Mouse (Mus musculus) hindbrain, embryonic 10.5 days (tissue): ENCODE results near the gene Rpap2. TPM values are rescaled to one million over a fixed set of nuclear protein-coding genes. Genes with fewer than 3 reads are reported as not detected.

Source experiments
- DNase-seq: peaks from one replicate; pipeline ENCODE4 v3.0.0-alpha.2; 2017; ENCODE audit warnings: low spot score
- H3K27ac ChIP-seq: fragments of 300-500 bp; sonication (generic); 2 replicates; pipeline ENCODE4 v1.5.1; 2016; ENCODE audit warnings: mild to moderate bottlenecking, moderate library complexity
- H3K27me3 ChIP-seq: fragments of 300-500 bp; sonication (generic); 2 replicates; pipeline ENCODE4 v1.6.1; 2016; ENCODE audit warnings: mild to moderate bottlenecking; ENCODE audit not compliant: poor library complexity, insufficient read depth, severe bottlenecking
- H3K36me3 ChIP-seq: fragments of 300-500 bp; sonication (generic); 2 replicates; pipeline ENCODE4 v1.6.1; 2016; ENCODE audit warnings: mild to moderate bottlenecking, moderate library complexity
- H3K4me1 ChIP-seq: fragments of 300-500 bp; sonication (generic); replicated peaks from 2 replicates; pipeline ENCODE4 v1.6.1; 2016; ENCODE audit warnings: mild to moderate bottlenecking
- H3K4me3 ChIP-seq: fragments of 300-500 bp; sonication (generic); 2 replicates; pipeline ENCODE4 v1.5.1; 2016; ENCODE audit warnings: mild to moderate bottlenecking, moderate library complexity
- H3K9me3 ChIP-seq: fragments of 300-500 bp; sonication (generic); 2 replicates; pipeline ENCODE4 v1.6.1; 2016; ENCODE audit warnings: mild to moderate bottlenecking, moderate library complexity
- WGBS: fragments of 180-500 bp; shearing (Covaris S2); methylation state at CpG from one replicate; pipeline ENCODE4 v1.1.7; 2016; 5-methylcytosine and 5-hydroxymethylcytosine counted together
- polyA plus RNA-seq: library from polyadenylated mRNA; unstranded; fragments of >200 nt; fragmentation: Nextera tagmentation; extraction: Ambion mirVana; gene quantifications from 2 replicates; pipeline ENCODE4 v1.2.1, GENCODE M21; 2016

Rpap2 gene
- 15.9 and 19.0 TPM in 2 replicates for polyA plus RNA-seq

DNA sequence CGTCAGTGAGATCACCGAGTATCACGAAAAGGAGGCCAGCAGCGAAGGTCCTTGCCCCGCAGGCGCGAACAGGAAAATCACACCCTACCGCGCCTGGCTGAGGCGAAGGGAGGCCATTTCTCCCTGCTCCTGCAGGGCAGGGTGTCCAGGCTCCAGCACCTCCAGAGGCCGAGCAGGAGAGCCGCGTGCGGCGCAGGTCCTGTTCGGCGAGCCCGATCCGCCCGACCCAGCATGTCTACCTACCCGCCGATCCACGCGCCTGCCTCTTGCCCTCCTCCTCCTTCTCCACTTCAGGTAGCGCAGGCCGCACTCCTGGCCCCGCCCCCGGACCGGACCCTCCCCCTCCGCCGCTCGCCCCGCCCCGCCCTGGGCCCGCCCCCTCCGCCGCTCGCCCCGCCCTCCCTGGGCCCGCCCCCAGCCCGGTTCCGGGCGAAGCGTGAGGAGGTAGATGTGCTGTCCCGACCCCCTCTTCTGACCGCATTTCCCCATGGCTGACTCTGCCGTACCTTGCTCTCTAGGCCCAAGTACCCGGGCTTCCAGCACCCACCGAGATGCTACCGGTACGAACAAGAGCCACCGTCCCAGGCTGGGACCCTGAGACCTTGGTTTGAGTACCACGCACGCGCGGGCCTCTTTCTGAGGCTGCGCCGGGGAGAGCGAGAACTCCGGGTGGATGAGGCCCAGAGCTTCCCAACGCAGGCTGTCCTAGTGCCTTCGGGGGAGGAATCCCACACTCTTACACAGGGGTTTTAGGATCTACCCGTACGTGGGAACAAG lies at the start of gene Rpap2, which contains the start of gene Glmn:
Rpap2 (plus strand) TSS at position 73 of the 777 bp plus-strand sequence.
Glmn (minus strand) TSS at position 588 of the 777 bp plus-strand sequence.
- Histone ChIP-seq H3K36me3 (peaks cover 20% of the 10 kb centered on the region), H3K4me1 (peaks cover 15% of the 10 kb centered on the region), H3K4me3 (peak within 1 kb of the TSS; percentile 71), H3K27ac (peak within 1 kb of the TSS; percentile 94), H3K27me3 (no peaks in the 10 kb centered on the region), H3K9me3 (no peaks in the 10 kb centered on the region)
- DNase-seq = peak; percentile 90
- under 1% methylated on average over 63 of the region's 64 CpGs for WGBS

DNA sequence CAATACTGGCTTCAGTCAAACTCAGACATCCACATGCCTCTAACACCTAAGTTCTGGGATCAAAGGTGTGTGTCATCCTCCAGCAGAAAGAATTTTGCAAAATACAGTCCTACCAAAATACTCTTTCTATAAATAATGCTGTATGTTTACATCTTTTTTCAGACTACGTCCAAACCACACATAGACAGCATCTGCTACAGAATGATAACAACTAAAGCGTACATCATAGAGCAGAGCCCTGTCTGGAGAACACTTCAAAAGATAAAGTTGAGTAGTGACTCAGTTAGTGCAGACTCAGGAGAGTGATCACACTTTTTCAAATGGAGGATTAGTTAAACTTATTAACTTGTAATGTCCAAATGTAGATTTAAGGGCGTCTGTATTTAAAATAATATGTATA lies 49.2 kb upstream of the Rpap2 start:
- WGBS = 90% methylated on average over 3 of the region's 3 CpGs
- no peak overlapping the region for H3K4me3 ChIP-seq
- H3K36me3 ChIP-seq = peaks cover 20% of the 10 kb centered on the region

GRCm38 (mm10) chr5:107548444-107548843 lies 48.7 kb upstream of the Rpap2 start:
- H3K4me3 ChIP-seq = no peak overlapping the region
- peaks cover 20% of the 10 kb centered on the region for H3K36me3 ChIP-seq
- no peak for DNase-seq
- no peaks in the 10 kb centered on the region for H3K27me3 ChIP-seq
- WGBS = 89% methylated on average over 3 of the region's 3 CpGs
- no peaks in the 10 kb centered on the region for H3K4me1 ChIP-seq
- no peaks in the 10 kb centered on the region for H3K9me3 ChIP-seq
- H3K27ac ChIP-seq = no peak overlapping the region

More for the DNA sequence above, 49.2 kb upstream of the Rpap2 start:
- Histone ChIP-seq H3K4me1 (no peaks in the 10 kb centered on the region), H3K27ac (no peak overlapping the region), H3K27me3 (no peaks in the 10 kb centered on the region), H3K9me3 (no peaks in the 10 kb centered on the region)
- DNase-seq = no peak

DNA sequence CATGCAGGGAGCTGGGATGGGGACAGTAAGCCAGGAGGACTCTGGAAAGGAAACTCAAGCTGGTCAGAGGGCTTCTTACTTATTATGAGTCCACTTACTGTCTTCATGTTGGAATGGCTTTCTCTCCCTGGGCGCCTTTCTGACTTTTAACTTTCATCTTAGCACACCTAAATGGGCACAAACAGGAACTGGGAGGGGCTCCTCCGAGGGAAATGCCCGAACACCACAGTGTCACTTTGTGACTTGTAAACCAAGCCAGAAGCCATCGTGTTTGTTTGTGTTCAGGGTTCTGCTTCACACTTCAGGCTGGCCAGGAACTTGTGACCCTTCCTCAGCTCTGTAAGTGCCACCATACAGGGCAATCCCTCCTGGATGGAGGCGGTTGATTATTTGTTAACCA lies 42.8 kb upstream of the Rpap2 start:
- Histone ChIP-seq H3K4me1 (no peaks in the 10 kb centered on the region), H3K36me3 (peaks cover 33% of the 10 kb centered on the region), H3K4me3 (no peak overlapping the region), H3K27ac (no peak overlapping the region), H3K9me3 (no peaks in the 10 kb centered on the region), H3K27me3 (no peaks in the 10 kb centered on the region)
- no peak for DNase-seq
- 91% methylated on average over 5 of the region's 5 CpGs for WGBS

DNA sequence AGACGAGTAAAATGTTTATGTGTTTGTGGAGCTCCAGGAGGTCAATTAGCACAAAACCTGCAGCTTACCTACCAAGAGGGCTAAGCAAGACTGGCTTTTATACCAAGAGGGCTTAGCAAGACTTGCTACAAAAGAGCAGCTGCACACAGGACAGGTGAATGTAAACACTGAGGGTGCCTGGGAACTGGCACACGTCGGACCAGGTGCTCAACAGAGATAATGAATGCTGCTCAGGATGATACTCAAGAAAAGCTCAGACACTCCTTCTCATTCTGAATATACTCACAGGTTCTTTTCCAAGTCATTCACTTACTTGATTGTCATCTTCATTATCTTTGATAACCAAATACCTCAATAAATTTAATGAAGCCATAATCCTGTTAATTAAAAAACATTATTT lies 40.2 kb upstream of the Rpap2 start:
- no peaks in the 10 kb centered on the region for H3K27me3 ChIP-seq
- no peaks in the 10 kb centered on the region for H3K9me3 ChIP-seq
- WGBS = 86% methylated on average over 3 of the region's 3 CpGs
- H3K4me1 ChIP-seq = no peaks in the 10 kb centered on the region
- H3K27ac ChIP-seq = no peak overlapping the region
- H3K36me3 ChIP-seq = peaks cover 43% of the 10 kb centered on the region
- H3K4me3 ChIP-seq = no peak overlapping the region
- DNase-seq = no peak

DNA sequence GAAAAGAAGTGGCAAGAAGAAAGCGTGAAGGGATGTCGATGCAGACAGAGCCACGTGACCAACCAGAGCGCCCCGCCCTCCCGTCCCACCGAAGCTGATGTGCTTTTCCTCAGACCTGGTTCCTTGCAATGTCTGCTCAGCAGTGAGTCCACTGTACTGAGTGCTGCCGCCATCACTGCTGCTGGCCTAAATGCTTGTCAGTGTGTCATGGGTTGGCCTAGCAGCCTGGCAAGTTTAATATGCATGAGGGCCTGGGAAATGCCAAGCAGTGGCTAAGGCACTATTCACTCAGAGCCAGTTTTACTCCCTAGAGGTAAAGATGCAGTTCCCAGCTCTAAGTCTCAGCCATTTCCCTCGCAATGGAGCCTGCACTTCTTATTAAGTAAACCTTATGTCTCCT lies 28.0 kb upstream of the Rpap2 start:
- Histone ChIP-seq H3K36me3 (peaks cover 70% of the 10 kb centered on the region), H3K4me3 (no peak overlapping the region), H3K4me1 (no peaks in the 10 kb centered on the region), H3K9me3 (no peaks in the 10 kb centered on the region), H3K27ac (no peak overlapping the region), H3K27me3 (no peaks in the 10 kb centered on the region)
- whole genome bisulfite sequencing = 95% methylated on average over 9 of the region's 9 CpGs
- DNase-seq = no peak

DNA sequence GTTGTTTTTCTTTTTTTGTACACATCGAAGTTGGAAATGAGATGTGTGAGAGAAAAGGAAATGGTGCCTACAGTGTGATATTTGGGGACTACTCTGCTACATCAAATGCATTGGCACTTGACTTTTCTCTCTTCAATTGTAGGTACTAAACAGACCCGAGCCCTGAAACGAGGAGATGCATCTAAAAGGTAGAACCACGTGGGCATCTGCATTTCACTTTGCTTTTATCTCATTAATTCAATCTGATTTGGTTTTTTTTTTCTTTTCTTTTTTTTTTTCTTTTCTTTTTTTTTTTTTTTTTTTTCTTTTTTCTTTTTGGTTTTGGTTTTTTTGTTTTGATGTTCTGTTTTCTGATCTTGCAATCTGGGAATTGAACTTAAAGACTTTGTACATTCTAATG lies 1.2 kb downstream of the Rpap2 start:
- H3K4me3 ChIP-seq = peak overlapping the region; percentile 71
- WGBS = 26% methylated on average over 4 of the region's 4 CpGs
- no peaks in the 10 kb centered on the region for H3K9me3 ChIP-seq
- peaks cover 15% of the 10 kb centered on the region for H3K4me1 ChIP-seq
- DNase-seq = no peak
- peak overlapping the region; percentile 94 for H3K27ac ChIP-seq
- H3K27me3 ChIP-seq = no peaks in the 10 kb centered on the region
- peaks cover 20% of the 10 kb centered on the region for H3K36me3 ChIP-seq

DNA sequence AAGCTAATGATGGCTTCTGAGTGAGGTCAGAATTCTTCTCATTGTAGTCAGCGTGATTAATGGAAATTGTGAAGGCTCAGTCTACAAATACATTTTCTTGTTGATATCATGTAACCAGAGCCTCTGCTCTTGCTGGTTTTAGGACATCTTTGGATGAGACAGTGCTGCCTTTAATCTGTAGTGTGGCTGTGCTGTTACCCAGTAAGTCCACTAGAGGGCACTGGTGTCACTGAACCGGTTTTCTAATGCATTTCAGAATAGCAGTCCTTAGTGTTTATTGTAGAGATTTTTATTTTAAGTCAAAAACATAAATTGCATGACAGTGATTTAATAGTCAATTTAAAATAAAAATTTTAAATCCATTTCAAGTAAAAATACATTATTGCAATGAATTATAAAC lies 14.1 kb downstream of the Rpap2 start:
- H3K9me3 ChIP-seq = no peaks in the 10 kb centered on the region
- no peak overlapping the region for H3K4me3 ChIP-seq
- WGBS = 2% methylated on average over 2 of the region's 2 CpGs
- DNase-seq = peak; percentile 60
- H3K27ac ChIP-seq = no peak overlapping the region
- H3K27me3 ChIP-seq = no peaks in the 10 kb centered on the region
- H3K36me3 ChIP-seq = peaks cover 45% of the 10 kb centered on the region
- H3K4me1 ChIP-seq = no peaks in the 10 kb centered on the region

- H3K9me3 ChIP-seq = no peaks in the 10 kb centered on the region
These were observed 20.8 kb downstream of the Rpap2 start for GRCm38 (mm10) chr5:107617986-107618385.

DNA sequence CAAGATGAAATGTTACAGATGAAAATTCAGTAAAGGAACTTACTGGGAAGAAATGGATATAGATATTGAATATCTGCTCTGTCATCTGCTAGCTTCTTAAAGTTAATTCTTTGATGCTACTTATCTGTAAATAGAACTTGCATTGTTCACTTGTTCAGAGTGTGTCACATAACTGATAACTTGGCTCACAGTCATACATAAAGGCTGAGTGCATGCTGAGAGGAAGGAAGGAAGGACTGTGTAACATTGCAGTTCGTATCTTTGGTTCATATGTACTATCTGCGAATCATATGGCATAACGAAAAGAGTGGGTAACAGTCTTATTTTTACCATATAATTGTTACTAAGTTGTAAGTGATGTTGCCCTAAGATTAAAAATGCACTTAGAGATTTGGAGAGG lies 24.2 kb downstream of the Rpap2 start:
- Histone ChIP-seq H3K4me3 (no peak overlapping the region), H3K9me3 (no peaks in the 10 kb centered on the region), H3K27ac (no peak overlapping the region), H3K27me3 (no peaks in the 10 kb centered on the region), H3K36me3 (peaks cover 65% of the 10 kb centered on the region), H3K4me1 (no peaks in the 10 kb centered on the region)
- no peak for DNase-seq
- WGBS = 94% methylated on average over 3 of the region's 3 CpGs

More at GRCm38 (mm10) chr5:107617986-107618385, 20.8 kb downstream of the Rpap2 start:
- H3K36me3 ChIP-seq = peaks cover 70% of the 10 kb centered on the region
- H3K27me3 ChIP-seq = no peaks in the 10 kb centered on the region
- DNase-seq = no peak
- WGBS = 92% methylated on average over 6 of the region's 6 CpGs
- no peaks in the 10 kb centered on the region for H3K4me1 ChIP-seq
- no peak overlapping the region for H3K4me3 ChIP-seq
- H3K27ac ChIP-seq = no peak overlapping the region

DNA sequence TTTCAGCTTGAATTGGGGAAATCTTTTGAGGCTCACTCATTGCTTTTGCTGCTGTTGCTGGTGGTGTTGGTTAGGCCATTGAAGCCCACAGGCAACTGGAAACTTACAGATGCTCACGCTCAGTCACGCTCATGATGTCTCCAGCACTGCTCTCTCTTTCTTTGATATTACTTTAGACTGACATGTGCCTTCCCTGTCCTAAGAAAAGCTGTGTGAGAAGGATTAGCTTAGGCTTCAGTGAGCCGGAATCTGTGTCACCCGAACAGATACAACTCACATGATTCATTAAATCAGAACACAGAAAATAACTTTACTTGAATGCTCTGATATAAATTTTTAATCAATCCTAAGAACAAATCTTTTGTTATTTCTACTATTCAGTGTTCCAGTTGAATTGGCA lies 36.5 kb downstream of the Rpap2 start:
- WGBS = 93% methylated on average over 4 of the region's 4 CpGs
- no peak overlapping the region for H3K4me3 ChIP-seq
- no peak for DNase-seq

DNA sequence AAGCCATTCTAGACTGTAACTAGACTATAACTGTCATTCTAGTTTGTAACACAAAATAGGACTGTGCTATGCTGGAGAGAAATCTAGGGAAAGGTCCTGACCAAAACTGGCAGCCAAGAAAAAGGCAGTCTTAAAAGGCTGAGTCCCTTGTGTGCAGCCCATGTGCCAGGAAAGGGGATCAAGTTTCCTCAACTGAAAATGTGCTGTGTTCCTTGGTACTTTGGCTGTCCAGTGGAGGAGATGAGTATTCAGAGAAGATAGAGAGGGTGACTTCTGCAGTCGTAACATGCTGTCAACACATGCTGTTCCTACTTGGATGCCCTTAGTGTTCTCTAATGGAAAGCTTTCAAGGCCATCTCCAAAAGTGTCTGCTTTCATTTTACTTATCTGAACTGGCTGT lies 39.9 kb downstream of the Rpap2 start:
- WGBS = 65% methylated on average over 1 of the region's 1 CpGs
- no peak for DNase-seq
- H3K36me3 ChIP-seq = peaks cover 17% of the 10 kb centered on the region

More for the DNA sequence above, 36.5 kb downstream of the Rpap2 start:
- Histone ChIP-seq H3K27me3 (no peaks in the 10 kb centered on the region), H3K27ac (no peak overlapping the region), H3K4me1 (0 out of 2 replicates have a peak, but pooled peaks cover 5% of the 10 kb centered on the region), H3K9me3 (no peaks in the 10 kb centered on the region), H3K36me3 (peaks cover 34% of the 10 kb centered on the region)

DNA sequence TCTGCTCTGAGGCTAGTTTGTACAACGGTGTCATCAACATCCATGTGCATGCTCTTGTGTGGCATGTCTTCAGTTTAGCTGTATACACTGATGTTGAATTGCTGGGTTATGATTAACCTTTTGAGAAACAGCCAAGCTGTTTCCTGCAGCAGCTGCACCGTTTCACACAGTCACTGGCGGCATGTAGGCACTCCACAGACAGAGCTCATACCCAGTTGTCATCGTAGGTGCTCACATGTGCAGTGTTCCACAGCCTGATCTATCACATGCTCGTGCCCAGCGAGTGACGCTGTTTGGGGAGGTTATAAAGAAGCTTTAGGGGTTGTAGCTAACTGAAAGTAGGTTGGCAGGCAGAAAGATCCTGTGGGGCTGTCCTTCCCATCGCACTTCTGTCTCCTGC lies 41.2 kb downstream of the Rpap2 start:
- Histone ChIP-seq H3K27ac (no peak overlapping the region), H3K9me3 (no peaks in the 10 kb centered on the region), H3K4me3 (no peak overlapping the region), H3K27me3 (no peaks in the 10 kb centered on the region), H3K36me3 (peaks cover 23% of the 10 kb centered on the region), H3K4me1 (0 out of 2 replicates have a peak, but pooled peaks cover 5% of the 10 kb centered on the region)
- DNase-seq = no peak
- 91% methylated on average over 8 of the region's 8 CpGs for WGBS

More for the DNA sequence above, 39.9 kb downstream of the Rpap2 start:
- no peak overlapping the region for H3K27ac ChIP-seq
- no peaks in the 10 kb centered on the region for H3K27me3 ChIP-seq
- no peak overlapping the region for H3K4me3 ChIP-seq
- no peaks in the 10 kb centered on the region for H3K9me3 ChIP-seq
- H3K4me1 ChIP-seq = 0 out of 2 replicates have a peak, but pooled peaks cover 5% of the 10 kb centered on the region
